Mouse (Mus musculus) liver, embryonic 14.5 days (tissue): ENCODE data around the gene Edn3.

Source experiments
- CTCF ChIP-seq: IDR thresholded peaks from 2 replicates; pipeline ENCODE4 v1.5.1; 2016; ENCODE audit warnings: antibody characterized with exemption, low read depth, control low read depth
- EP300 ChIP-seq: IDR thresholded peaks from 2 replicates; pipeline ENCODE4 v1.6.1; 2016; ENCODE audit warnings: antibody characterized with exemption, low read depth

DNA sequence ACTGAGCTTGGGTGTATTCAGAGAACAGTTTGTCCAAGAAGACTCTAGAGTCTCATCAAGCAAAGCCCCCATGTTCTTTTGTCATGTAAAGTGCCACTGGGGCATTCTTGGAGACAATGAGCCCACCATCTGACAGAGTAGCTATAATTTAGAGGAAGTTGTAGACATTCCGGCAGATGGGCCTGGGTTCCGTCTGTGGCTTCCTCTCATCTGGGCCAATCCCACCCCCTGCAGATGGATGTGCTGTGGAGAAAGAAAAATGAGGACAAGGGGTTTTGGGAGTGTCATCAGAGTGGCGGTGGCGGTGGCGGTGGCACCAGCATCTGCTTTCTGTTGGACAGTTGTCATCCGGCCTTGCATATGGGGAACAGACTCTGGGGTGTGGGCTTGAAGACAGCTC is 42.0 kb downstream of the Edn3 start:
- TF ChIP-seq CTCF (no peak), EP300 (no peak)
